Mouse (Mus musculus) left cerebral cortex, adult 18-20 months (tissue): ENCODE measurements around the gene Ednrb. TPM values are rescaled to one million over a fixed set of nuclear protein-coding genes. Genes with fewer than 3 reads are reported as not detected.
A peak's percentile ranks its signal among the peaks of the same experiment; 100 is the strongest.

Source experiments
- DNase-seq, 2 experiments: peaks; one replicate each; pipeline ENCODE4 v3.0.0; 2021 to 2022; ENCODE audit warnings: low spot score in 2 of 2, mixed read lengths in 1 of 2
- long read RNA-seq, 2 experiments: library from polyadenylated mRNA; stranded (forward); transcript quantifications; one replicate each; pipeline ENCODE4 v2.0.0; 2021
- total RNA-seq, 2 experiments: library from RNA; stranded (reverse); gene quantifications; 2 replicates each; pipeline ENCODE4 v1.2.3; 2021

Ednrb gene
- 10 to 100 TPM; 27.4 to 32.0 TPM for total RNA-seq
- long read RNA-seq, experiment 1, full-length matches to known transcripts: 44 of 48 reads
- long read RNA-seq, experiment 1, partial matches to known transcripts: 0 of 48 reads
- long read RNA-seq, experiment 1, other reads (novel, unspliced or antisense): 4 of 48 reads
- long read RNA-seq, experiment 2, full-length matches to known transcripts: 24 of 29 reads
- long read RNA-seq, experiment 2, partial matches to known transcripts: 0 of 29 reads
- long read RNA-seq, experiment 2, other reads (novel, unspliced or antisense): 5 of 29 reads

DNA sequence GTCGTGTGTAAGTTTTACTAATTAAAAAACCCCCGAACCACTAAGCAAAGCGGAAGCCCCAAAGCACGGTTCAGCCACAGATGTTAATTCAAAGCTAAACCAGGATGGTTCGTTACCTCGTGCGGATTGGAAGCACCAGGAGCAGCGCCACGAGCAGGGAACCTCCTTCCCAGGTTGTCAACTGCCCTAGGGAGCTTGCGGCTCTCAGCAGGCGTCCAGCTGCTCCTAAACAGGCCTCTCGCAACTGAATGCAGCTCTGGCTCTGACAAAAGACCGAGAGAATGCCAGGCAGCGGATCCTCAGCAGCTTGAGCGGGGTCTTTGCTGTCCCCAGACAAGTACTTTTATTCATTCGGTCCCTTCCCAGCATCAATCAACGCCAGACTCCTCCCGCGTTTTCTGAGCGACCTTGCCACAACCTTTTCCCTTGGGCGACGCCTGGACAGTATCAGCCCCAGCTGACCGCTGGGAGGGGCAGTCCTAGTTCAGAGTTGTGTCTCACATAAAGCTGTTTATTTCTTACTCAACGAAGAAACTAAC is at the start of gene Ednrb:
Gene Ednrb, minus strand, starts transcription at position 392 of the 539 bp plus-strand sequence.
- peak in 1 of 2 experiments; percentile 4 for DNase-seq

DNA sequence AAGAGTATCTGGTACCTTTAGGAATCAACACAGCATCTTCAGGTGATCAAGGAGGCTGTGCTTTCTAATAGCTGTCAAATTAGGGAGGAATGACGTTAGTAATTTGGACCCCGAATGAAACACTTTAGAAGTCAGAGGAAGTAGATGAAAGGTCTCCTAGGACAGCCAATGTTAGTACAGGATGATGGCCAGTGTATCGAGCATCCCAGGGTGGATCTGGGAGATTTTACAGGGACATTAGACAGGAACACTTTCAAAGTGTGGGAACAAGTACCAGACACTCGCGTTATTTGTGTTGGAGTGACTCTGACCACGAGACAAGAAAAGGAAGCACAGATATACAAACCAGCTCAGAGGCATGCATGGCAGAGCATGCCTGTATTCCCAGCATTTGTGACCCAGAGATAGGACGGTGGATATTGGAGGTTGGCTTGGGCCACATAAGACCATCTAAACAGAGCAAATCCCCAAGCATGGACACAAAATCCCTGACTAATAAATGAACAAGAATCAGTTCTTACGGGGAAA is 48.3 kb upstream of the Ednrb start:
- DNase-seq: no peak

DNA sequence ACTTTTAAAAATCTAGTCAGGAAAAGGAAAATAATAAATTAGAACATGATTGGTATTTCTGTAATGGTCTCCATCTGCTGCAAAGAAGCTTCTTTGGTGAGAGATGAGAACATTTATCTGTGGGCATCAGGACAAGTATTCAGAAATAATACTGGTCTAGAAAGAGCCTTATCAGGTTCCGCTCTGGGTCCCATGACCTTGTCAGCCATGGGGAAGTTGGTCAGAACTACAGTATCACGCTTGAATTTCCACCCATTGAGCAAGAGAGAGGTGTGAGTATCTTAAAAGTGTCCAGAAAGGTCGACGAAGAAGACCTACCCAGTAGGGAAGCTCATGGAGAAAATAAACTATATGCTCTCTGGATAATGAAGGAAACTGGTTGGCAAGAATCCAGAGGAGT is 46.6 kb upstream of the Ednrb start:
- DNase-seq: no peak

DNA sequence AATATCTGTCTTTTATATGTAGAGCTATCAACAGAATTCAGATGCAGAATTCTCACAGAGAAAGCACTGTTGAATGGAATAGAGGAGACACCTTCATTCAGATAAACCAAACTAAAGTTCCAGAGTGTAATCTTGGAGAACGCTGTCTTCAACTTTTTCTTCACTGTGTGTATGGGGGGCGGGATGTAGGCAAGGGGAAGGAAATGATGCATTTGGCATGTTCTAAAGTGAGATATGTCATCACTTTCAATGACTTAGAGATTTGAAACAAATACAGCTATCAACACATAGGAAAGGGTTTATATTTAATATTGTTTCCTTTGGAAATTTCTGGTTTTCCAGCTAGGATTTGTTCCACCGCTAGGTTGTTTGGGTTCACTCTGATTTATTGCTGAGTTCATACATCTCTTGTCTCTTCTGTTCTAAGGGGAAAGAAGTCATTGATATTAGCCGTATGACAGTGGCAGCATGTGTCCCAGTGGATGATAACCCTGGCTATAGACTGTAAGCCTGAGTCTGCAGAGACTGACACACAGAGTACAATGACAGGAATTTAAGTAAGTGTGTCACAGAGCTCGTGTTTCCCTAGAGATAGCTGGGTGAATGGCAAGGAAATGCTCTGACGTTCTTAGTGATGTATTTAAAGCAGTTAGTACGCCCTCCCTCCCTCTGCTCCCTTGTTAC is 40.8 kb upstream of the Ednrb start:
- no peak for DNase-seq

DNA sequence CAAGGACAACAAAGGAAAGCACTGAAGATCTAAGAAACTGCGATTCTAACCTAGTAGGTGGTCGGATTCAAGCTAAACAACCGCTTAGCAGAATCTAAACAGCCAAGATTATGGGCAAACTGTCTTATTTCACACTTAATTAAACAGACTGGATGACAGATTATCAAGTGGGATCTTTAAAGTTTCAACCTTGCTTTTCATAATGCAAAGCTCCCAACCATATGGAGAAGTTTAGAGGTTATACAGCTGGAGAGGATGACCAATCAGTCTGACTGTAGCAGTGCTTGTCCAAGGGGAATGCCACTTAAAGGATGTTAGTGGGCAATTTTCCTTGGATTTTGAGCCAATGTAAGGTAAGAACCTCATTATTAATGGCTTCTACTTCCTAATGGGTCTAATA is 38.7 kb upstream of the Ednrb start:
- DNase-seq: no peak

DNA sequence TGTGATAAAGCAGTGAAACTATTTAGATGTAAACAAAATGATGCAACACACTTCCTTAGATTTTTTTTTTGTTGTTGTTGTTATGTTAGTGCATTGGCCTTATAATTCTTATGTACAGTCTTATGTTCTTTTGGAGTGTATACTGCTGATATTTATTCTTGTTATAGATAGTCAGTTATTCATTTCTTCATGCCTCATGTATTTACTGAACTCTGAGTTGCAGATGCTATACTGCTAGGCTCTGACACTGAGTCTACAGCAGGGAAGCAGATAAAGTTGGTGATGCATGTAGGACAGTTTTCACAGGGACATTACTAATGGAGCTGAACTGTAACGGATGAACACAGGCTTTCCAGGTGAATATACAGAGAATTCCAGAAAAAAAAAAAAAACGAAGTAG is 32.9 kb upstream of the Ednrb start:
- DNase-seq: no peak

DNA sequence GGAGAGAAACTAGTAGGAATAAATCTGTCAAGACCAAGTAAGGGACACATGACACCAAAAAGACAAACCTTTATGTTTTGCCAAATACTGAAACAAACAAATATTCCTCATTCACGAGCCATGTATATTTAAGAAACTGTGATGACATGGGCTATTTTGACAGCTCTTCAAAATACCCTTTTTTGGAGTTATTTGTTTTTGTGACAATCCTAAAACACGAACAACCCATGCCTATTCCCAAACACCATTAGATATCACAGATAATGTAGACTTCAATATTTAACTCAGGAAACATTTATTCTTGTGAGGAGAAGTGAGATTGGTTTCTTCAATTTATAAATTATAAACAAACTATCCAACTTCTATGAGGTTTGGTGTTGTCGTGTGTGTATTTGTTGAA is 32.4 kb upstream of the Ednrb start:
- DNase-seq: no peak

DNA sequence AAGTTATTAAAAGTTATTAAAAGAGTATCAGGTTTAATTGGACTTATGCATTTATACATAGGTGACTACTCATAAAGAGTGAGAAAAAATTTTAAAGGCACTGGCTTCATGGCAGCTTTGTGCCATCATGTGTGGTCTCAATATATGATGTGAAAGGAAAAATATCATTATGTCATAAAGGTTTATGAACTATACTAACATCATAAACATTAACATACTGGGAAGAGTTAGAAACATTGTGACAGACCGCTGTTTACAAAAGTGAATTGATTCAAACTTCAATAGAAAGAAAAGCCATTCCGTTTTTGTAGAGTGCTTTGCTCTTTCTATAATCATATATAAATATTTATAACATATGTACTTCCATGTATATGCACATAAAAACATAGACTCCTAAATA is 22.4 kb upstream of the Ednrb start:
- DNase-seq: no peak

DNA sequence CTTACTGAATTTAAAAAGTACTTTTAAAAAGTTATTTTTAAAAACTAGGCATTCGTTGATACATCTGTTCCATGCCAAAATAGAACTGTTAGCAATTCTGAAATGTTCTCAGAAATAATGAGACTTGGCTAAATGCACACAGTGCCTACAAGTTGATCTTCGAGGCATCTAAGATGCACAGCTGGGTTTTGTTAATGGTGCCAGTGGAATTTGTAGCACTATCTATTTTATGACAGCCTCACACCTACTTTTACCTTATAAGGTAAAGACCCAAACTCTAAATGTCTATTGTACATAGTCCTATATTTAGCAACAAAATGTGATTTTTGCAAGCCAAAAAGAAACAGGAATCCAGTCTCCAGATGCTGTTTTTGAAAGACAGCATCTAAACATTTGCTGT is 21.0 kb upstream of the Ednrb start:
- DNase-seq: no peak

DNA sequence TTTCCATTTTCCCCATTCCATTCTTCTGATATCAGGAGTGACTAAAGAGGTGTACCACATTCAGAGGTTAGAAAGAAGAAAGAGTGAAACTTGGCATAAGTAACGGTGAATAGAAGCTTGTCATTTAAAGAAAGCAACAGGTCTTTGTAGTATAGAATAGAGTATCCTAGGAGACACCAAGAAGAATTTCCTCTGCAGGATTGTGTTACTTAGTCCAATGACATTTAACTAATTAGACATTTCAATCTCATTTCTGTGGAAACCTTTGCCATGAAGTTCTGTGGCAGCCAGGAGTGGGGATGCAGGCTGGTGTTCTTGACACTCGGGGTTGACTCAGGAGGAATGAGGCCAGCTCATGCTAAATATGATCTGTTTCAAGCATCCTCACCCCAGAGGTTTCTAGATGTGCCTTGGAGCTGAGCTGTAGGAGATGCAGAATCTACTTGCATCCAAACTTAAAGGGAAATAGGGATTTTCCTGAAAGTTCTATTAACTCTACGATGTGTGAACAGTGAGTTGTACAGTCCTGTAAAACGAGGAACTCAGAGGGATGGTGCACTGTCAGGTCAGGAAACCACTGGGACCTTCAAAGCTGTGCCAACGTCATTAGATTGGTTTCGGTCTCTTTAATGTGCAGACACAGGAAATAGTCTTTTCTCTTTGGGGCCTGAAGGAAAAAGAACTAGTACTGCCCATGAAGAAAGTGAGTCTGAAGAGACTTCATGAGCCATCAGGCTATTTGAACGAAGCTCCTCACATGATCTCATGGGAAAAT is 6.1 kb upstream of the Ednrb start:
- DNase-seq: no peak

DNA sequence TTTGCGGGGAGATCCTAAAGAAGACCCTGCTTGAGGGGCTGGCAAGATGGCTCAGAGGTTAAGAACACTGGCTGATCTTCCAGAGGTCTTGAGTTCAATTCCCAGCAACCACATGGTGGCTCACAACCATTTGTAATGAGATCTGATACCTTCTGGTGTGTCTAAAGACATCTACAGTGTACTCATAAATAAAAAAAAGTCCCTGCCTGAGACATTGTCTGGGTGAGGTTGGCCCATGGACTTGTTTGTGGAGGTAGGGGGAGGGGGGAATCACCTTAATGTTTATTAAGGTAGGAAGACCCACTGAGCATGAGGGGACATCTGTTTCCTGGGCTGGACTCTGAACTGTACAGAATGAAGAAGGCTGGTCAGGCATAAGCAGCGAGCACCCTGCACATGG is 1.5 kb upstream of the Ednrb start:
- DNase-seq: no peak

DNA sequence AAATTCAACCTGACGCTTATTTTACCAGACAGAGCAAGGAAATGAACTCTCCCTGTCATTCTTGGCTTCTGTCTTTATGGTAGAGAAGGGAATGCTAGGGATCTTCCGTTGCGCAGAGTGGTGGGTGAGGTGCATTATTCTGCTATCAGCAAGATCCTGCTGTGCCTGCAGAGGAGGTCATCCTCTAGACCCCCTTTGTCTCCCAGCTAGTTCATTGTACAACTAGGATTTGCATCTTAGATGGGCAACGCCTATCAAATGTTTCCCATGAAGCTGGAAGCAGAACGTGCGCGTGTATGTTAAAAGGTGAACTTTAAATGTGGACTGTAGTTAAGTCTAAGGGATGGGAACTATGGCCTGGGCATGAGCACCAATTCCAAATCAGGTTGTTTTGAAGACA is 742 bp upstream of the Ednrb start:
- no peak for DNase-seq

DNA sequence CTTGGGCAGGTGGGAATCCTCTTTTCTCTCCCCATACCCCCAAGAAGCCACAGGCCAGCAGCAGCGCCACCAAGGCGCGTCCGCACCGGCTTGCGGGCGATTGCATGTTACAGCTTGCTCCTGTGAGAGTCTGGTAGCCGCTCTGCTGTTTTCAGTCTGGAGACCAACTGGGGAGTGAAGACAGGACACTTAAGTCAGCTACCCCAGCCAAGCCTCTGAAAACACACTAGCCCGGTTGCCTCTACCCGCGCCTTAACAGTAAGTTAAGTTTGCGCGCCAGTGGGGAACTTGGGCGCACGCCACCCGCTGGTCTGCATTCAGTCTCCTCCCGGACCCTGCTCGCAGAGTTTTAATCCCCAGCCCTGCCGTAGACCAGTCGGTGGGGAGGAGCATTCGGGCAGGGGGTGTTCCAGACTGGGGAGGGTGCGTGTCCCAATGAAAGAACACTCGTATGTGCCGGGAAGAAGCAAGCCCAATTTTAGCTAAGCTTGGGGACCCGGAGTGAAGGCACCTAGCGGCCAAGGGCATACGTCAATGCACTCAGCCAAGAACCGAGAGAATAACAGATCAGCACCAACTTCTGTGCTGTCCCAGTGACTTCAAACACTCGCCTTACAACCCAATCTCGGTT is 716 bp downstream of the Ednrb start:
- peak; percentile 15 to 25 for DNase-seq

DNA sequence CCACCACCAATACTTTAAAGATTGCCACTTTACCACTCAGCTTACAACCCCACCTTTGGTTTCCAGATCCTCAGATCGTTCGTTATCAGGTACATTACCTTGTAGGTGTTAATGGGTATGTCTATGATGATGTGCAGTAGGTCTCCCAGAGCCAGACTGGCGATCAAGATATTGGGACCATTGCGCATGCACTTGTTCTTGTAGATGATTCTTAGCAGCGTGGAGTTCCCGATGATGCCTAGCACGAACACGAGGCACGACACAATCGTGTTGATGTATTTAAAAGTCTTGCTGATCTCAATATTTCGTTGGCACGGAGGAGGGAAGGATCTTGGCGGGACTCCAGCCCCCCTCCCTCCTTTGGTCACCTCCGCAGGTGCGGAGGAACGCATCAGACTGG is 1.3 kb downstream of the Ednrb start:
- no peak for DNase-seq

DNA sequence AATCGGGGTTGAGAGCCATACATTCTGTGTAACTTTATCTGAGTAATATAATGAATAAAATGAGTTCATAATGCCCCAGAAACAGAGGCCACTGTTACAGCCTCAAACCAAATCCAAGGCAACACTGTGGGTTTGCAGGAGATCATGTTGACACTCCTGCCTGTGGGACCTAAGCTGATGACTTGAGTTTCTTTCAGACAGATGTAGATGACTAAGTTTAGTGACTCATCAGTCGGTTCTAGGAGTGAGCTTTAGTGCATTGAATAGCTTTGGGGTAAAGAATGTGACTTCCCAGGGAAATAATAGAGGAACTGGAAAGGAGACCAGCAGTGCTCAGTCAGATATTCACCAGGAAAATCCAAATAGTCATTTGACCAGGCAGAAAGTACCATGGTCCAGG is 3.8 kb downstream of the Ednrb start:
- DNase-seq: no peak

DNA sequence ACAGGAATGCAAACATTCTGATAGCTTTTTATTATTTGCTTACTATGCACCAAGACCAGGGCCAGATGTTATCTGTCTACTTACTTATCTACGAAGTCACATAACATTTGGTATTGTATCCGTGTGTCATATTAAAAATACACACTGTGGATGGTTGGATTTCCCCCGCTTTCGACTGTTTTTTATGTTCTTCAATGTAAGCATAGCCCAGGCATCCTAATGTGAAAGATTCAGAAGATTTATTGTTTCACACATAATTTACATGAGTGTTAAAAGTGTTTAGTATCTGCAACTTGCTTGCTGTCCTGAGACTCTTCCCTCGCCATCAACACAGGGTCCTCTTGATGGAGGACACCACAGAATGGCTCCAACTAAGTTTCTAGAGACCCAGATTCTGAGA is 5.3 kb downstream of the Ednrb start:
- no peak for DNase-seq

DNA sequence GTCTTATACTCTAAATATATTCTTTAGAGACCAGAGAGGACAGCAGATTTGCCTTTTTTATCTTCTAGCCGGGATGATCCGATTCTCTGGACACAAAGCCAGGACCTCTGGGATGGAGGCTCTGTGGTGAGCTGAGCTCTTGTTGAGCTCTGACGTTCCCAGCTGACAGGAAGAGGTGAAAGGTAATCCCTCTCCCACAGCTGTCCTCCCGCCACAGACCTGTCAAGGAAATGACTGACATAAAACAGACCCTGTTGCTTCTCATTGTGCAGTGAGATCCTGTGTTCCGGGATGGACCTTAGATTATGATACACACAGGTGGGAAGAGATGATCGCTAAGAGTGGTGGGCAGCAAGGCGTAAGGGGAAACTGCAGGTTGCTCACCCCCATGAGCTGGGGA is 9.6 kb downstream of the Ednrb start:
- DNase-seq: no peak

DNA sequence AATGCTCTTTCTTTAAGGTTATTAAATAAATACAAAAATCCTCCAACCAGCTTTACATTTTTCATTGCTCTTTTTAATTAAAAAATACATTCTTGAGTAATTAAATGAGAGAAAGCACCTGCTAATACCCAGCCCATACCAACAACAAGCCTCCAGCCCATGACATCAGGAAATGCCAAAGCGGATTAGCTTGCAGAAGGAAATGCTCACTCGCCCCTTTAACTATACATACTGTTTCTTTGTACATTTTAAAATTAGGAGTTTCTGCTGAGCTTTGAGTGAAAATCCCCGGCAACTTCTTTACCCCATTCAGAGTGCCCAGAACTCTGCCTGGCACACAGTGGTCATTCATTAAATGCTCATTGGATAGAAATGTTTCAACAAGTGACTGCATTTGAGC is 10.1 kb downstream of the Ednrb start:
- DNase-seq: no peak

DNA sequence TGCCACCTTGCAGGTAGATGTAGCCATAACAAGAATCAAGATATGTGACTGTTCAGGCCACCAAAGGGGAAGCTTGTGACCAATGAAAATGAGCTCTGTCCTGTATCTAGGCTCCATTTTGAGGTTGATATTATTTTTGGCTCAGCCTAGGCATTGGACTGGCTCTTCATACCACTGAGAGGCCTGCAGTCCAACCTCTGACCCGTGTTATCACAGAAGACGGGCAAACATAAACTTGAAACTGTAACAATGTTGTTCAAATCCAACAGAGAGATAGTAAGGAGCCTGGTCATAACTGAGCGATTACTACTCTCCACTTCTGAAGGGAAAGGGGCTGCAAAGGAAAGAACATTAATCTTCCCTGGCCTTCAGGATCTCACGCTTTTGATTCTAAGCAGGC is 11.7 kb downstream of the Ednrb start:
- no peak for DNase-seq

DNA sequence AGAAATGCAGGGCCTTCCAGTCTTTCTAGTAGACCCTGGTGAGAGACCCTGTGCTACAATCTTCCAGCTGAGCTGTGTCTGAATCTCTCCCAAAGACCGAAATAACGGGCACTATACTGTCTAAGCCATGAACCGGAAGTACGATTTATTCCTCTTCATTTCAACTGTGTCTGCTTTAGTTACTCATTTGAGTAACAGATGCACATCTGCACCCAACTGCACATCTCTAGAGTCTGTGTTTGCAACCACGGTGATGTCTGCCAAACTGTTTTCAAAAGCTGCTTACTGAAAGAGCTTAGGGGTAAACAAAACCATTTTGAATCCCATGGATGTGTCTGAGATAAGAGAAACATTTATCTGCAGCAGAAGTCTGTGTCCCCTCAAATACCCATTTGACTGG is 13.2 kb downstream of the Ednrb start:
- DNase-seq: no peak

DNA sequence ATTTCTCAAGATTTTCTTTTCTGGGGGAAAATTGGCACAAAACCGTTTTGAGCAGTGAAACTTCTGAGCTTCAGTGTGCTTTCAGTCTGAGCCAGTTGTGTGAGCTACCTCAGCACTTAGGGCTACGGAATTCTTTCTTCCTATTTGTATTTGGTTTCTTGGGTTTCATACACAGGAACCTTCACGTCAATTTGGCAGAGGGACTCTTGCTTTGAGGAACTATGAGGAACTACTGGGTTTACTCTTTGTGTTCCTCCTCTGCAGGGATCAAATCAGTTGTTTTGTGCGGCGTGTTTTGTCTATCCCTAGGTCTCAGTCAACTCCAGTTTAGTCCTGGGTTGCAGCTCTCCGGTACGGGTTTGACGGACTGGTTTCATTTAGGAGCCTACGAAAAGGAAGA is 17.9 kb downstream of the Ednrb start:
- no peak for DNase-seq
